Mouse (Mus musculus): ENCODE measurements around the gene Capn2. TPM values are rescaled to one million over a fixed set of nuclear protein-coding genes. Genes with fewer than 3 reads are reported as not detected.

The Capn2 gene
- total RNA-seq (2014; fragmentation: Nextera tagmentation) (5.2 and 18.1 TPM in 2 replicates), total RNA-seq (2017) (8.6 and 9.0 TPM in 2 replicates)

- ATAC-seq (replicated peaks; ENCODE audit: poor library complexity, severe bottlenecking), result peak; percentile 70
Observed at GRCm38 (mm10) chr1:182516758-182517676, at the start of gene Capn2. TSS of gene Capn2 (minus strand) at chr1:182517608.

- no peak for ATAC-seq (replicated peaks; ENCODE audit: poor library complexity, severe bottlenecking)
Observed at GRCm38 (mm10) chr1:182565351-182565835, 48.0 kb upstream of the Capn2 start.

- ATAC-seq (replicated peaks; ENCODE audit: poor library complexity, severe bottlenecking), result peak; percentile 25; the same call in 1 of the 2 replicates
Observed at GRCm38 (mm10) chr1:182564408-182565120, 47.2 kb upstream of the Capn2 start, which contains the start of gene Capn8. TSS of gene Capn8 (plus strand) at chr1:182565007.

GRCm38 (mm10) chr1:182562576-182563370 lies 45.4 kb upstream of the Capn2 start:
- peak; percentile 78 for ATAC-seq (replicated peaks; ENCODE audit: poor library complexity, severe bottlenecking)

- no peak for ATAC-seq (replicated peaks; ENCODE audit: poor library complexity, severe bottlenecking)
Observed at GRCm38 (mm10) chr1:182561945-182562514, 44.6 kb upstream of the Capn2 start.

GRCm38 (mm10) chr1:182560390-182561098 lies 43.1 kb upstream of the Capn2 start:
- peak; percentile 33 for ATAC-seq (replicated peaks; ENCODE audit: poor library complexity, severe bottlenecking)

GRCm38 (mm10) chr1:182559530-182559929 lies 42.1 kb upstream of the Capn2 start:
- no peak for ATAC-seq (replicated peaks; ENCODE audit: poor library complexity, severe bottlenecking)

- no peak for ATAC-seq (replicated peaks; ENCODE audit: poor library complexity, severe bottlenecking)
Observed at GRCm38 (mm10) chr1:182558271-182558670, 40.9 kb upstream of the Capn2 start.

GRCm38 (mm10) chr1:182553649-182554375 lies 36.4 kb upstream of the Capn2 start:
- ATAC-seq (replicated peaks; ENCODE audit: poor library complexity, severe bottlenecking), result peak; percentile 90

- no peak for ATAC-seq (replicated peaks; ENCODE audit: poor library complexity, severe bottlenecking)
Observed at GRCm38 (mm10) chr1:182550761-182551160, 33.4 kb upstream of the Capn2 start.

GRCm38 (mm10) chr1:182543906-182544305 lies 26.5 kb upstream of the Capn2 start:
- no peak for ATAC-seq (replicated peaks; ENCODE audit: poor library complexity, severe bottlenecking)

- peak; percentile 84 for ATAC-seq (replicated peaks; ENCODE audit: poor library complexity, severe bottlenecking)
Observed at GRCm38 (mm10) chr1:182543136-182543535, 25.7 kb upstream of the Capn2 start.

GRCm38 (mm10) chr1:182542110-182542509 lies 24.7 kb upstream of the Capn2 start:
- ATAC-seq (replicated peaks; ENCODE audit: poor library complexity, severe bottlenecking), result no peak

- ATAC-seq (replicated peaks; ENCODE audit: poor library complexity, severe bottlenecking), result peak; percentile 73
Observed at GRCm38 (mm10) chr1:182539023-182539940, 21.9 kb upstream of the Capn2 start.

- ATAC-seq (replicated peaks; ENCODE audit: poor library complexity, severe bottlenecking), result no peak
Observed at GRCm38 (mm10) chr1:182535080-182535481, 17.7 kb upstream of the Capn2 start.

- ATAC-seq (replicated peaks; ENCODE audit: poor library complexity, severe bottlenecking), result no peak
Observed at GRCm38 (mm10) chr1:182533583-182533982, 16.2 kb upstream of the Capn2 start.
